Mouse (Mus musculus) liver, embryonic 14.5 days (tissue): ENCODE measurements around the gene Dld. TPM values are rescaled to one million over a fixed set of nuclear protein-coding genes. Genes with fewer than 3 reads are reported as not detected.

ENCODE experiments used
- ATAC-seq: fragments of 200-750 bp; cut with Nextera tagmentation; 2 replicates; pipeline ENCODE4 v1.8.0; 2017; ENCODE audit warnings: moderate number of reproducible peaks, mild to moderate bottlenecking, moderate library complexity; ENCODE audit not compliant: insufficient read depth
- DNase-seq, 3 experiments: peaks; one replicate each; pipeline ENCODE4 v3.0.0-alpha.2; 2012 to 2013; ENCODE audit warnings: low read depth in 3 of 3, low spot score in 3 of 3
- H3K27ac ChIP-seq: fragments of 300-500 bp; sonication (generic); 2 replicates; pipeline ENCODE4 v1.5.1; 2014; ENCODE audit warnings: moderate library complexity, mild to moderate bottlenecking, control low read depth, inconsistent platforms
- H3K27me3 ChIP-seq: fragments of 300-500 bp; sonication (generic); 2 replicates; pipeline ENCODE4 v1.6.1; 2014; ENCODE audit warnings: mild to moderate bottlenecking, low read length, moderate library complexity; ENCODE audit not compliant: control insufficient read depth, insufficient read depth
- H3K36me3 ChIP-seq: fragments of 300-500 bp; sonication (generic); replicated peaks from 2 replicates; pipeline ENCODE4 v1.6.1; 2014; ENCODE audit warnings: low read depth; ENCODE audit not compliant: control insufficient read depth, insufficient read depth
- H3K4me1 ChIP-seq, 2 experiments: fragments of 200-500 bp in 1 of 2; fragments of 300-500 bp in 1 of 2; sonication (generic) in 1 of 2; replicated peaks; 2 replicates each; pipeline ENCODE4 v1.6.1; 2012 to 2014; ENCODE audit warnings: antibody characterized with exemption in 1 of 2, inconsistent platforms in 1 of 2, low read length in 1 of 2; ENCODE audit not compliant: control insufficient read depth in 2 of 2, insufficient read depth in 2 of 2
- H3K4me2 ChIP-seq: fragments of 300-500 bp; sonication (generic); 2 replicates; pipeline ENCODE4 v1.6.1; 2014; ENCODE audit warnings: low read depth, mild to moderate bottlenecking, control low read depth, moderate library complexity
- H3K4me3 ChIP-seq, 2 experiments: fragments of 200-500 bp in 1 of 2; fragments of 300-500 bp in 1 of 2; sonication (generic) in 1 of 2; 2 replicates each; pipeline ENCODE4 v1.5.1; 2012 to 2014; ENCODE audit warnings: low read depth in 2 of 2, low read length in 2 of 2, mild to moderate bottlenecking in 2 of 2, control low read depth in 1 of 2, inconsistent platforms in 1 of 2, moderate library complexity in 1 of 2; ENCODE audit not compliant: insufficient read depth in 1 of 2
- H3K9ac ChIP-seq: fragments of 300-500 bp; sonication (generic); replicated peaks from 2 replicates; pipeline ENCODE4 v1.6.1; 2014; ENCODE audit warnings: mild to moderate bottlenecking, control low read depth, moderate library complexity
- H3K9me3 ChIP-seq: fragments of 300-500 bp; sonication (generic); 2 replicates; pipeline ENCODE4 v1.6.1; 2016; ENCODE audit warnings: low read length, mixed read lengths; ENCODE audit not compliant: control insufficient read depth
- CTCF ChIP-seq: IDR thresholded peaks from 2 replicates; pipeline ENCODE4 v1.5.1; 2016; ENCODE audit warnings: antibody characterized with exemption, low read depth, control low read depth
- EP300 ChIP-seq: IDR thresholded peaks from 2 replicates; pipeline ENCODE4 v1.6.1; 2016; ENCODE audit warnings: antibody characterized with exemption, low read depth
- WGBS: fragments of 180-500 bp; shearing (Covaris S2); extraction: QIAGEN DNeasy Blood & Tissue Kit; methylation state at CpG from one replicate; pipeline ENCODE4 v1.1.7; 2014; ENCODE audit not compliant: insufficient replicate concordance; 5-methylcytosine and 5-hydroxymethylcytosine counted together
- polyA plus RNA-seq, 2 experiments: library from polyadenylated mRNA; depleted of rRNA in 1 of 2; stranded (reverse) in 1 of 2; unstranded in 1 of 2; fragments of >200 nt; fragmentation: Nextera tagmentation in 1 of 2; extraction: Ambion mirVana in 1 of 2; gene quantifications; 2 replicates each; pipeline versions ENCODE4 v1.2.1 to v1.2.3; 2012 to 2014

Dld gene
- polyA plus RNA-seq, 2 experiments, result 37.8 to 81.9 TPM

- H3K27me3 ChIP-seq, result no peaks in the 10 kb centered on the region
Observed at GRCm38 (mm10) chr12:31302266-31302665, 49.0 kb downstream of the Dld start.

GRCm38 (mm10) chr12:31300276-31300675, 51.0 kb downstream of the Dld start:
- Histone ChIP-seq H3K27me3 (no peaks in the 10 kb centered on the region), H3K4me3 (no peak overlapping the region), H3K9ac (no peak overlapping the region), H3K4me2 (no peak overlapping the region), H3K27ac (no peak overlapping the region), H3K4me1 (peaks cover 0 to 2% of the 10 kb centered on the region in 2 experiments; a peak in 1 of 4 replicates), H3K36me3 (no peaks in the 10 kb centered on the region), H3K9me3 (no peaks in the 10 kb centered on the region)
- ATAC-seq (no peak), DNase-seq (no peak)
- WGBS, result 77% methylated on average over 9 of the region's 9 CpGs
- no peak for TF ChIP-seq EP300
- no peak for TF ChIP-seq CTCF

More at GRCm38 (mm10) chr12:31302266-31302665, 49.0 kb downstream of the Dld start:
- 57% methylated on average over 5 of the region's 5 CpGs for WGBS
- Histone ChIP-seq H3K4me3 (no peak overlapping the region), H3K36me3 (no peaks in the 10 kb centered on the region), H3K27ac (no peak overlapping the region), H3K9me3 (no peaks in the 10 kb centered on the region), H3K4me2 (no peak overlapping the region), H3K9ac (no peak overlapping the region), H3K4me1 (no peaks in the 10 kb centered on the region)
- ATAC-seq, result no peak
- DNase-seq, result no peak
- TF ChIP-seq EP300, result no peak
- no peak for TF ChIP-seq CTCF

GRCm38 (mm10) chr12:31299676-31300197, 51.5 kb downstream of the Dld start:
- Histone ChIP-seq H3K9ac (no peak overlapping the region), H3K4me2 (no peak overlapping the region), H3K36me3 (no peaks in the 10 kb centered on the region), H3K27me3 (no peaks in the 10 kb centered on the region), H3K4me1 (peaks cover 0 to 2% of the 10 kb centered on the region in 2 experiments; a peak in 1 of 4 replicates), H3K27ac (no peak overlapping the region), H3K9me3 (no peaks in the 10 kb centered on the region), H3K4me3 (no peak overlapping the region)
- 64% methylated on average over 14 of the region's 14 CpGs for WGBS
- DNase-seq (no peak), ATAC-seq (no peak)
- TF ChIP-seq CTCF (no peak), EP300 (no peak)

- H3K4me3 ChIP-seq, result no peak overlapping the region
- H3K4me1 ChIP-seq, result peaks cover 0 to 2% of the 10 kb centered on the region in 2 experiments; a peak in 1 of 4 replicates
- H3K4me2 ChIP-seq, result no peak overlapping the region
- TF ChIP-seq EP300 (no peak), CTCF (no peak)
- no peak for DNase-seq
- no peak overlapping the region for H3K27ac ChIP-seq
- no peak for ATAC-seq
- no peaks in the 10 kb centered on the region for H3K27me3 ChIP-seq
- H3K36me3 ChIP-seq, result no peaks in the 10 kb centered on the region
- H3K9me3 ChIP-seq, result no peaks in the 10 kb centered on the region
- H3K9ac ChIP-seq, result no peak overlapping the region
- WGBS, result 73% methylated on average over 3 of the region's 3 CpGs
Observed at GRCm38 (mm10) chr12:31299126-31299525, 52.1 kb downstream of the Dld start.

- ATAC-seq (no peak), DNase-seq (no peak)
- 66% methylated on average over 8 of the region's 8 CpGs for WGBS
Observed at GRCm38 (mm10) chr12:31298530-31298929, 52.7 kb downstream of the Dld start.

More at GRCm38 (mm10) chr12:31298530-31298929, 52.7 kb downstream of the Dld start:
- H3K27me3 ChIP-seq, result no peaks in the 10 kb centered on the region
- H3K4me2 ChIP-seq, result no peak overlapping the region
- no peak overlapping the region for H3K4me3 ChIP-seq
- H3K36me3 ChIP-seq, result no peaks in the 10 kb centered on the region
- H3K9me3 ChIP-seq, result no peaks in the 10 kb centered on the region
- H3K4me1 ChIP-seq, result peaks cover 0 to 2% of the 10 kb centered on the region in 2 experiments; a peak in 1 of 4 replicates
- H3K27ac ChIP-seq, result no peak overlapping the region
- H3K9ac ChIP-seq, result no peak overlapping the region
- no peak for TF ChIP-seq EP300
- TF ChIP-seq CTCF, result no peak
